Mouse (Mus musculus): ENCODE results near the gene S100a6.

DNA sequence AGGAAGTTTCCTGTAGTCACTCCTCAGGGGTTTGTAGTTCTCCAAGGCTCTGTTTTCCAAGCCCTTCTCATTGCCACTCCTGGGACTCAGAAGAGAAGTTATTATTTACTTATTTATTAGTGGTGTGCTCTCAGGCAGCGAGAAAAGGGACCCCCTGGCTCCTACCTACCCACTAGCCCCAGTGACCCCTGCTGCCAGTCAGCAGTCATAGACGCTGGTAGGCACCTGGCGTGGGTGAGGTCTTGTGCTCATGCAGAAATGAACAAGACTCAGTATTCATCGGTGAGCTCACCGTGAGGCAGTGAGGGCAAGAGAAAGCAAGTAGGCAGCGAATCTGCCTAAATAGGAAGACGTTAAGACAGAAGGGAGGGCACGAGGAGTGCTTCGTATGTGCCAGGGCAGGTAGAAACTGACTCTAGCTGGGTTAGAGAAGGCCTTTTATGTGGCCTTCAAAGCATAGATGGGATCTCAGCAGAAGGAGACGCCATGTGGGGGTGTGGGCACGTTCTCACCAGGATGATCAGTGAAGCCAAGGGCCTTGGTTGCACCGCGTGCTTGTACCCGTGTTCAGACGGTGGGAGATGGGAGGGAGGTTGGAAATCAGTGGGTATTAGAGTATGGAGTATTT lies 26.6 kb upstream of the S100a6 start:
- TF ChIP-seq CTCF (conservative IDR thresholded peaks at IDR 0.05; ENCODE audit: low read length) (no peak), POU5F1 (IDR thresholded peaks at IDR 0.05; ENCODE audit: borderline replicate concordance, low read length) (no peak), NANOG (IDR thresholded peaks at IDR 0.05; ENCODE audit: borderline replicate concordance, low read length) (no peak)
